Mouse (Mus musculus) spleen, postnatal 36 days (tissue): ENCODE data around the gene Syt16.

Experiments
- DNase-seq, 2 experiments: peaks; one replicate each; pipeline ENCODE4 v3.0.0; 2022; ENCODE audit warnings: low spot score in 2 of 2, mixed read lengths in 1 of 2

Gene Syt16

DNA sequence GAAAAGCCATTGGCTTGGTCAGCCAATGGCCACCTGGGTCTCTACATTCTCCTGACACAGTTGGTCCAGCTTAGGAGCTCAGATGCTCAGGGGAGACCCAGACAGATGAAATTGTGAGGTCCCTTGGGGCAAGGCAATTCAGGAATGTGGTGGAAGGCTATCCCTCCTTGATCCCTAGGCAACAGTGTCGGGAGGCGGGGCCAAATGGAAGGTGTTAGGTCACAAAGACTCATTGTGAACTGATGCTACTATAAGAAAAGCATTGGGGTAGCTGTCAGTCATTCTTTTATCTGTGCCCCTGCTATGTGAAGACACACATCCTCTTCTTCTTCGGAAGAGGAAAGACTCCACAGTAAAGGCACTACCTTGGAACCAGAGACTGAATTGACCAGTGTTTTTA lies 315.1 kb downstream of the Syt16 start:
- no peak for DNase-seq

DNA sequence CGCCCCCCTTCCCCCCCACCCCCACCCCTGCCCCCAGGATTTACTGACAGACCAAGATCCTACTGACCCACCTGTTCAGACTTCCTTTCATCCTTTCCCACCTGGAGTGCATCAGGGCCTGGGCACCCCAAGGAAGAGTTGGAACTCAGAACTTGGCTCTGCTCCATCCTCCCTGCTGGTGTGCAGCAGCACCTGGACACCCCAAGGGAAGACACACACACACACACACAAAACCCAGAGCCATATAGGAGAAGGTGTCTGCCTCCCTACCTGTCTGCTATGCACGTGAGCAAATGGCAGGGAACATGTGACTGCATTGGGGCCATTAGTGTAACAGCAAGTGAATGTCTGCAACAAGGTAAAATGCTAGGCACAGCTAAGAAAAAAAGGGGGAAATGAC lies 317.8 kb downstream of the Syt16 start:
- DNase-seq: no peak

- DNase-seq: no peak
These were observed 319.0 kb downstream of the Syt16 start, which contains the start of gene Gm11042 for GRCm38 (mm10) chr12:74316344-74316973. Gene Gm11042, minus strand, starts transcription at chr12:74316394.

GRCm38 (mm10) chr12:74316989-74317759 lies 319.7 kb downstream of the Syt16 start:
- DNase-seq: peak in 1 of 2 experiments; percentile 4

DNA sequence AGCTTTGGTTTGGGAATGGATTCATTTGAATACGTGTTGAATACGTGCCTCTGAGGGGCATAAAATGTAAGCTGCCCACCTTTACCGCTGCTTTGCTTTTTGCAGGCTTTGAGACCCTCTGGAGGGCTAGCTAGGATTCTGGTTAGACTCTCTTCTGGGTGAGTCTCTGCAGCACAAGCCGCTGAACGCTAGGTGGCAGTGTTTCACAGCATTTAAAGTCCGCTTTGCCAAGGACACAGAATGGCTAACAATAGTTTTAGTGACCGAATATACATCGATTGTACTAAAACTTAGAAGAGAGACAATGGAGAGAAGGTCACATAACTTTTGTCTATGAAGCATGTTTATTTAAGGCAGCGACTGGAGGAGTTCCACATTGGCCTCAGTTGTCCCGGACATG lies 322.9 kb downstream of the Syt16 start:
- peak; percentile 3 to 6 for DNase-seq

DNA sequence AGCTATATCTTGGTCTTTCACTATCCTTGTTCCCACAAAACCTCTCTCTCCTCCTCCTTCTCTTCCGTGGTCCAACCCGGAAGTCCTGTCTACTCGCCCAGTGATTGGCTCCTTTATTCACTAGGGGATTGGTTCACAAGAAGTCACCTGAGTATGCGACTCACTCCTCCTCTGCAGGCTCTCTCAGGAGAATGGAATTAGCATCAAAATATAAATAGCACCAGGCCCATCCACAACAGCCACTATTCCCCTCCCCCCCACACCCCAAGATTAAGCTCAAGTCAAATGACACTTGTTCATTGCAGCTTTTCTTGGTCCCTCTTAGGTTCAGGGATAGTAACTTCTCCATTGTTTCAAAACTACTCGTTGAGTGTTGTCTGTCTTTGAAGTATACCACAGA lies 324.5 kb downstream of the Syt16 start:
- DNase-seq: no peak
